Mouse (Mus musculus) gastrocnemius, adult 18-20 months (tissue): Measurements from ENCODE around the gene Igdcc4. TPM values are rescaled to one million over a fixed set of nuclear protein-coding genes. Genes with fewer than 3 reads are reported as not detected.
"Not testable (repeated sequence)": the region's sequence is repeated elsewhere in the genome, so short reads cannot be mapped to it uniquely, and the experiment has no call there.

Experiments used
- DNase-seq: peaks from one replicate; pipeline ENCODE4 v3.0.0; 2021; ENCODE audit warnings: low spot score
- long read RNA-seq, 2 experiments: library from polyadenylated mRNA; stranded (forward); transcript quantifications; one replicate each; pipeline ENCODE4 v2.0.0; 2021
- total RNA-seq, 2 experiments: library from RNA; stranded (reverse); gene quantifications; 2 replicates each; pipeline ENCODE4 v1.2.3; 2021

Igdcc4 gene
- total RNA-seq = 10 to 100 TPM; 28.7 to 29.4 TPM
- long read RNA-seq, experiment 1, full-length matches to known transcripts = 22 of 50 reads
- long read RNA-seq, experiment 1, partial matches to known transcripts = 14 of 50 reads
- long read RNA-seq, experiment 1, other reads (novel, unspliced or antisense) = 14 of 50 reads
- long read RNA-seq, experiment 2, full-length matches to known transcripts = 7 of 27 reads
- long read RNA-seq, experiment 2, partial matches to known transcripts = 11 of 27 reads
- long read RNA-seq, experiment 2, other reads (novel, unspliced or antisense) = 9 of 27 reads

DNA sequence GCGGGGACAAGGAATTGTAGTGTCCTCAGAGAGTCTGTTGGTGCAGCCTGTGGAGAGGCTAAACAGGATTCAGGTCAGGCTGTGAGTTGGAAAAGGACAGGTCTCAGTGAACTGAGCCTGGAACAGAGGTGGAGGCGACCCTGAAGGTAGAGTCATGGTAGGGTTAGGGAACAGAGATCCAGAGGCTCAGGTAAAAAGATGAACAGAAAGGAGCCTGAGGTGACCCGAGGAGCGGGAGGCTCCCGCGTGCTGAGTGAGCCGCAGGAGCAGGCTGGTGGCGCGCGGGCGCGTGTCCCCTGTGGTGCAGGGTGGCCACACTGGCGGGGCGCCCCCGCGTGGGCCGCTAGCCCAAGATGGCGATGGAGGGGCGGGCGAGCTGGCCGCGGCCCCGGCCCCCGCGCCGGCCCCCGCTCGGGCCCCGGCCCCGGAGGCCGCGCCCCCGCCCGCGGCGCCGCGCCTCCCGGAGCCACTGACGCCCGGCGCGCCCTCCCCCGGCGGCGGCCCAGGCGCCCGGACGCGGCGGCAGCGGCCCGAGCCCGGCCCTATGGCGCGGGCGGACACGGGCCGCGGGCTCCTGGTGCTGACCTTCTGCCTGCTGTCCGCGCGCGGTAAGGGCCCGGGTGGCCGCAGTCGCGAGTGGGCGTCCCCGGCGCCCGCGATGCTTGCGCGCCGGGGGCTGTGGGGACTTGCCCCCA, at the start of gene Igdcc4:
Gene Igdcc4, plus strand, starts transcription at position 496 of the 695 bp plus-strand sequence.
- DNase-seq = no peak

DNA sequence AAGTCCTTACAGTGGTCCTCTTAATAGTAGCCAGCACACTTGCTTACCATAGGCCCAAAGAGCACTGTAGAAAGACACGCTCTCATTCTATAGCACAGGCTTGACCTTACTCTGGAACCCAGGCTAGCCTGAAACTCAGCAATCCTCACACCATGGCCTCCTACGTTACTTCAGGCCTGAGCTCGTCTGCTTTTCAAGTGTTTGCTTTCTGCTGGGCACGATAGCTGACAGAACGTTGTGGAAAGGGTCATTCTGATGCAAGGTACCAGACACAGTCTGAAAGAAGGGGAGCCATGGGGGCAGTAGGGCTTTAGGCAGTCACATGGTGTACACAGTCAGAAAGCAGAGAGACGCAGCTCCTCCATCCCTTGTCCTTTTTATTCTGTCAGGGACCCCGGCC, 37.0 kb upstream of the Igdcc4 start:
- DNase-seq = no peak

- DNase-seq = no peak
Measured at GRCm38 (mm10) chr9:65070587-65070986, 30.7 kb upstream of the Igdcc4 start.

DNA sequence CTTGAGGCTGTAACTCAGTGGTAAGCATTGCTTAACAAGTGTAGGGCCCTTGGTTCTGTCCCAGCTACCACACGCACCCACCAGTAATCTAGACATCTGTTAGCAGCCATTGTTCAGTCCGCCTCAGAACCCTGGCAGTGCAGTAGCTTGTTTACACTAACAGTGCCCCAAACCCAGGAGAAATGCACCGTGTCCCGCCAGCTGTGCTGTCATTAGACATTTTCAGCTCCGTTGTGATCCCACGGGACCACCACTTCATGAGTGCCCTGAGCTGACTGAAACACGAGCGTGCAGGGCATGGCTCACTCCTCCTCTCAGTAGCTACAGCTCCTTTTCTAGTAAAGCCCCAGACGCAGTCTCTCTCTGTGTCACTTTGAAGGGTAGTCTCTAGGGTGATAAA, 27.7 kb upstream of the Igdcc4 start:
- DNase-seq = no peak

GRCm38 (mm10) chr9:65074251-65074650, 27.0 kb upstream of the Igdcc4 start:
- no peak for DNase-seq

DNA sequence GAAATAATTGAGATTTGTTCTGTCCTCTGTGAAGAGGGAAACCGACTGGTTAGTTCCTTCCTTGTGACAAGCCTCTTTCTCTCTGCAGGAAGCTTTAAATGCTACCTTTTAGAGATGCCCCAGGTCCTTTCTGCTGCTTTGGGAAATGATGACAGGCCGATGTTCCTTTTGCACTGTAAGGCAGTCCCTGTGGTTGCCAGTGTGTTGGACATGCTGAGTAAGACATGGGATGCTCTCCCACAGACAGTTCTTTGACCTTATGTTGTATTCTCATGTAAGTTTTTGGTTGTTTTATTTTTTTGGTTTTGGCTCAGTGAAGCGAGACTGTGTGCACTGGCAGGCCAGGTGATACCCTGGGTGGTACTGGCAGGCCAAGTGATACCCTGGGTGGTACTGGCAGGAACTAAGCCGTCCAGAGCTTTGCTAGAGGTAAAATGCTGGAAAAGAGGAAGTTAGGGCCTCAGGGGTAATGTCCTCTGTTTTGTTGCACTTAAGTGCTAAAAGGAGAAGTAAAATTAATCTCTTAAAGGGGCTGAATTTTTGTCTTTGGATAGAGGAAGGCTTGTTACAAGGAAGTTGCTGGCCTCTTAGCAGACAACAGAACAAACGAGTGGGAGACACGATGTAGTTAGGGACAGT, 26.3 kb upstream of the Igdcc4 start:
- DNase-seq = no peak

- DNase-seq = peak; percentile 92
Measured at GRCm38 (mm10) chr9:65077536-65077935, 23.8 kb upstream of the Igdcc4 start.

DNA sequence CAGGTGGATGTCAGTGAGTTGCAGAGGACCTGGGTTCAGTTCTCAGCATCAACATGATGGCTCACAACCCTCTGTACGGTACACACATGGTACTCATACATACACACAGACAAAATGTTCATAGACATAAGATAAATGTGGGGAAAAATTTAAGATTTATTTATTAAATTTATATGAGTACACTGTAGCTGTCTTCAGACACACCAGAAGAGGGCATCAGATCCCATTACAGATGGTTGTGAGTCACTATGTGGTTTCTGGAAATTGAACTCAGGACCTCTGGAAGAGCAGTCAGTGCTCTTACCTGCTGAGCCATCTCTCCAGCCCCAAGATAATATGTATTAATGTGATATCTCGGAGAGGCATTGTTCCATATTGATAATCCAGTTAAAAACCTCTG, 21.1 kb upstream of the Igdcc4 start:
- not testable (repeated sequence) for DNase-seq

DNA sequence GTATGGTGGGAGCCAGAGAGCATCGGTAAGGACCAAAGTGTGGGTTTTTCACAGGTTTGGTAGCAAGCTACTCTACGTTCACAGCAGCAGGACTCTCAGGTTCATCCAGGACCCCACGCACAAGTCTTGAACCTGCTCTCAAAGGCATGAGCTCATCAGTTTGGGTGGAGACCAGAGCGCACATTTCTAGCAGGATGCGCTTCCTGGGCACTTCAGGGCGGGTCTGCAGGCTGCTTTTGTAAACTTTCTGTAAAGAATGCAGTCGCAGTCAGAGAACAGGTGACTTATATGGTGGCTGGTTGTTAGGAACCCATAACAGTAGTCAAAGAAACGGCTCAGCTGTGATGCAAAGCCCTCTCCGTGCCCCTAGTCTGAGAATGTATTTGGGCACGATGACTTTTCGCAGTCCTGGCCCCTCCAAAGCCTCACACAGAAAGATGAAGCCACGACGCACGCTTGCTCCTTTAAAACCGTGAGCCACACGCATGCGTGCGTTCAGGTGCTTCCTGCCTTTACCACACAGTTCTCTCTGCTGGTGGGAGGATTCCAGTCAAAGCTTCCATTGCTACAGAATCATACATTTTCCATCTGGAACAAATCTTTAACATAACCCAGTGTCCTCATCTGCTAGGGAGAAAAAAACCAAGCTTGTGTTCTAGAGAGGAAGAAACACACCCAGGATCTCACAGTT, 18.1 kb upstream of the Igdcc4 start:
- no peak for DNase-seq

GRCm38 (mm10) chr9:65084198-65084807, 17.0 kb upstream of the Igdcc4 start:
- DNase-seq = no peak

DNA sequence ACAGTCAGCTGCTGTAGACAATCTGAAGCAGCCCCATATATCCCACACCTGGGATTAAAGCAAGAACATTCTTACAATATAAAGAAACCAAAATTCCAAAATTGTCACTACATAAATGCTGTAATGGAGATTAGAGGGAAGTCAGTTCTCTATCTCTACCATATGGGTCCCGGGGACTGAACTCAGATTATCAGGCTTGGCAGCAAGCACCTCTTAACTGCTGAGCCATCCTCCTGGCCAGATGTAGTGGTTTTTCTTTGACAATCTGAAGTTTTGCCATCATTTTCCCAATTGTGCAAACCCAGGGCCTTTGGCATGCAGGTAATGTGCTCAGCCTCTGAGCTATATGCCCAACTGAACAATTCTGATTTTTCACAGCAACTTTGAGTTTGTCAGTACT, 16.0 kb upstream of the Igdcc4 start:
- no peak for DNase-seq

DNA sequence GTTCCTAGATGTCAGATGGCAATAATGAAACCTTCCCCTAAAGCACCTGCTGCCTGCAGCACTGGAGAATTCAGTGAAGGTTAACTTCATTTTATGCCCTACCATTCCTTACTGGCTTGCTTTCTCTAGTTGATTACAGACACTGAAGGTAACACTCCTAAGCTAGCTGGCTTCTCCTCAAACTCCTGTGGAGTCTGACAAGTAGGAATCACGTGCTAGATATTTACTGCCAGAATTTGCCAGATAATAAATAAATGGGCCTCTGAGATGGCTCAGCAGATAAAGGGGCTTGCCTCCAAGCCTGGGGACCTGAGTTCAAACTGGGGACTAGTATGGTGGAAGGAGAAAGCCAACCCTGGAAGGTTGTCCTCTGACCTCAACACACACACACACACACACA, 14.5 kb upstream of the Igdcc4 start:
- DNase-seq = no peak

DNA sequence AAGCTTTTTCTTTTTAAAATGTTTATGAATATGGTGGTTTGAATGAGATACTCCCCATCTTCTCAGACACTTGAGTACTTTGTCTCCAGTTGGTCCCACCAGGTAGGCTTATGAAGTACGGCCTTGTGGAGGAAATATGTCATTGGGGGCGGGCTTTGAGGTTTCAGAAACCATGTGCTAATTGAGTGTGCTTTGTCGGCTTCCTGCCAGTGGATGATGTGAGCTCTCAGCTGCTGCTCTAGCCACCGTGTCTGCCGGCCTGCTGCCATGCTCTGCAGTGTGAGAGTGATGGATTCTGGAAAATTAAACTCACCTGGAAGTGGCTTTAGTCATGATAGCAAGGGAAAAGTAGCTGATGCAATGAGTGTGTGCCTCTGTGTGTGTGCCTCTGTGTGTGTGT, 13.8 kb upstream of the Igdcc4 start:
- DNase-seq = no peak

- DNase-seq = peak; percentile 74
Measured at GRCm38 (mm10) chr9:65094237-65094636, 7.0 kb upstream of the Igdcc4 start.

GRCm38 (mm10) chr9:65101686-65102376, 545 bp downstream of the Igdcc4 start:
- DNase-seq = peak; percentile 46

DNA sequence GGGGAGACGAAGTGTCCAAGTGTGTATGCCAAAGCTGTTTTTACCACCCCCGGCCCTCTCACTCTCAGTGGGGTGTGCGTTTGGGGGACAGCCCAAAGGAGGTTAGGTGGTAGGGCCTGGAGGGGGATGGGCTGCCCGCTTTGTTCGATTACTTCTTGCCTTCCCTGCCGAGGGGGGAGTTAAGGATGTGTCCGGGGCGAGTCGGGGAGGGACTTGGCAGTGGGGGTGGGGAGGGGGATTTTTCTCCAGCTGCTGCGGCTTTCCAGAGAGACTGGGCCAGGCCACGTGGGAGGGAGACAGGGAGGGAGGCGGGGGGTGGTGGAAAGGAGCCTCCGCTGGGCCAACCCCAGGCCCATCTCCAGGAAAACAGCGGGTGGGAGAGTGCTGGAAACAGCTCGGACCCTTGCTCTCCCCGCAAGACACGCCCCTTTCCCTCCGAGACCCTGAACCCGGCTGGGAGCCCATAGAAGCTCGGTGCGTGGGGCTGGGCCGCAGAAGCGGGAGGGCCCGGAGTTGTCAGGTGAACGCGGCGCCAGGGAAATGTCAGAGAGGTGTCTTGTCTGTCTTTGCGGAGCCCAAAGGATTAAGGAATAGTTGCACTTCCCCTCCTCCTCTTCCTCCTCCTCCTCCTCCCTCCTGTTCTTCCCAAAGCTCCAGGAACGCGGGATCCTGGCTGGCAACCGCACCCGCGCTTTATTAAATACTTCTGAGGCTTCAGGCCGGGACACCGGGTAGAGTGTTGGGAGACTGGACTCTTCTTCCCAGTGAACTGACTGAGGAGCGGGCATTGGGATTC, 1.3 kb downstream of the Igdcc4 start:
- DNase-seq = no peak

GRCm38 (mm10) chr9:65103173-65103752, 2.0 kb downstream of the Igdcc4 start:
- no peak for DNase-seq

GRCm38 (mm10) chr9:65106821-65107220, 5.5 kb downstream of the Igdcc4 start:
- no peak for DNase-seq

DNA sequence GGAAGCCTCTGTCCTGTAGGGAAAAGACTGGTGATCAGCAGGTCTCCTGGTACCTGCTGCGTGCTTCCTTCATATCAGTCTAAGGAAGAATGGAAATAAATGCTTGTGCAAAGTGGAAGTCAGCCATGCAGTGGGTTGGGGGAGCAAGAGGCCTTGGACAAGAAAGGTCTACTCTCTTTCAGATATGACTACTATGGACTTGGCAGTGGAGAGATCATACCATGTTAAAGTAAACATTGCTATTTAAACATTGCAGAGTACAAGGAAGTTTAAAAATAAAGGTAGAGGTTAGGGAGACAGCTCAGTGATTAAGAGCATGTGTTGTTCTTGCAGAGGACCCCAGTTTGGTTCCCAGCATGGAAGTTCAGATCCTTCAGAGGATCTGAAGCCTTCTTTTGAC, 6.6 kb downstream of the Igdcc4 start:
- DNase-seq = no peak
